Mouse (Mus musculus) kidney, postnatal 0 days (tissue): ENCODE data around the gene Csde1. TPM values are rescaled to one million over a fixed set of nuclear protein-coding genes. Genes with fewer than 3 reads are reported as not detected.

Source experiments
- ATAC-seq: fragments of 200-750 bp; cut with Nextera tagmentation; replicated peaks from 2 replicates; pipeline ENCODE4 v1.8.0; 2017; ENCODE audit warnings: low read depth, moderate number of reproducible peaks, moderate TSS enrichment, moderate library complexity; ENCODE audit not compliant: low FRiP score
- DNase-seq: peaks from one replicate; pipeline ENCODE4 v3.0.0-alpha.2; 2016; ENCODE audit warnings: low spot score
- H3K27ac ChIP-seq: fragments of 300-500 bp; sonication (generic); 2 replicates; pipeline ENCODE4 v1.5.1; 2014; ENCODE audit warnings: mild to moderate bottlenecking
- H3K27me3 ChIP-seq: fragments of 300-500 bp; sonication (generic); 2 replicates; pipeline ENCODE4 v1.6.1; 2014; ENCODE audit warnings: low read length, mixed read lengths; ENCODE audit not compliant: insufficient read depth
- H3K36me3 ChIP-seq: fragments of 300-500 bp; sonication (generic); 2 replicates; pipeline ENCODE4 v1.6.1; 2014; ENCODE audit warnings: low read length, mixed read lengths; ENCODE audit not compliant: insufficient read depth
- H3K4me1 ChIP-seq: fragments of 300-500 bp; sonication (generic); replicated peaks from 2 replicates; pipeline ENCODE4 v1.6.1; 2014; ENCODE audit warnings: antibody characterized with exemption, low read length, mixed read lengths; ENCODE audit not compliant: insufficient read depth
- H3K4me2 ChIP-seq: fragments of 300-500 bp; sonication (generic); 2 replicates; pipeline ENCODE4 v1.6.1; 2014; ENCODE audit warnings: mild to moderate bottlenecking, low read length, moderate library complexity, mixed read lengths
- H3K4me3 ChIP-seq: fragments of 300-500 bp; sonication (generic); replicated peaks from 2 replicates; pipeline ENCODE4 v1.5.1; 2014; ENCODE audit warnings: low read depth, low read length
- H3K9ac ChIP-seq: fragments of 300-500 bp; sonication (generic); 2 replicates; pipeline ENCODE4 v1.6.1; 2014; ENCODE audit warnings: low read depth, low read length
- H3K9me3 ChIP-seq: fragments of 300-500 bp; sonication (generic); replicated peaks from 2 replicates; pipeline ENCODE4 v1.6.1; 2016; ENCODE audit warnings: low read length, inconsistent platforms, mixed read lengths
- CTCF ChIP-seq: IDR thresholded peaks from 2 replicates; pipeline ENCODE4 v1.5.1; 2016; ENCODE audit warnings: antibody characterized with exemption, low read depth, mild to moderate bottlenecking, moderate library complexity
- WGBS: fragments of 180-500 bp; shearing (Covaris S2); extraction: QIAGEN DNeasy Blood & Tissue Kit; methylation state at CpG from one replicate; pipeline ENCODE4 v1.1.7; 2014; 5-methylcytosine and 5-hydroxymethylcytosine counted together
- polyA plus RNA-seq: library from polyadenylated mRNA; unstranded; fragments of >200 nt; fragmentation: Nextera tagmentation; extraction: Ambion mirVana; gene quantifications from 2 replicates; pipeline ENCODE4 v1.2.1, GENCODE M21; 2015

Csde1 gene
- polyA plus RNA-seq, 1 experiment from 2014 or later: 239 TPM

DNA sequence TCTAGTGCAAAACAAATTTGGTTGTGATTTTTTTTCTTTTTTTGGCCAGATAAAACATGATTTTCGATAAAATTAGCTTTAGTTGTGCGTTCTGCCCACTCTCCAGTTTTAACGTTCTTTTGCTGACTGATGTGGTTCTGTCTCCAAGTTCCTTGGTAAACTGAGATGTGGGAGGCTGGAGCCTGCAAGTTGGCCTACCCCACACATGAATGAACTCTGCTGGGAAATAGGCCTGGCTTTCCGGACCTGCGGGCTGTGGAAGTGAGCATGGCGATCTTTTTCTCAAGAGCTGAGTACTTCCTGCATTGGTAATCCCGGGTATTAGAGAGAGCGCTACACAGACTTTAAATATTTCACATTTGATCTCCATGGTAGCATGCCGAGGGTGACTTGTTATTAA lies 55.6 kb downstream of the Csde1 start:
- no peak for ATAC-seq
- 75% methylated on average over 9 of the region's 9 CpGs for WGBS
- no peak for DNase-seq
- H3K4me3 ChIP-seq: no peak overlapping the region
- H3K9me3 ChIP-seq: no peaks in the 10 kb centered on the region
- TF ChIP-seq CTCF: no peak
- H3K36me3 ChIP-seq: no peaks in the 10 kb centered on the region
- no peaks in the 10 kb centered on the region for H3K4me1 ChIP-seq
- no peaks in the 10 kb centered on the region for H3K27me3 ChIP-seq
- no peak overlapping the region for H3K4me2 ChIP-seq
- H3K9ac ChIP-seq: no peak overlapping the region
- no peak overlapping the region for H3K27ac ChIP-seq

GRCm38 (mm10) chr3:103076476-103076875 lies 56.2 kb downstream of the Csde1 start:
- Histone ChIP-seq H3K9ac (no peak overlapping the region), H3K4me3 (no peak overlapping the region), H3K27me3 (no peaks in the 10 kb centered on the region), H3K4me2 (no peak overlapping the region), H3K4me1 (no peaks in the 10 kb centered on the region), H3K36me3 (no peaks in the 10 kb centered on the region), H3K27ac (no peak overlapping the region), H3K9me3 (no peaks in the 10 kb centered on the region)
- DNase-seq (no peak), ATAC-seq (no peak)
- 90% methylated on average over 9 of the region's 9 CpGs for WGBS
- no peak for TF ChIP-seq CTCF

DNA sequence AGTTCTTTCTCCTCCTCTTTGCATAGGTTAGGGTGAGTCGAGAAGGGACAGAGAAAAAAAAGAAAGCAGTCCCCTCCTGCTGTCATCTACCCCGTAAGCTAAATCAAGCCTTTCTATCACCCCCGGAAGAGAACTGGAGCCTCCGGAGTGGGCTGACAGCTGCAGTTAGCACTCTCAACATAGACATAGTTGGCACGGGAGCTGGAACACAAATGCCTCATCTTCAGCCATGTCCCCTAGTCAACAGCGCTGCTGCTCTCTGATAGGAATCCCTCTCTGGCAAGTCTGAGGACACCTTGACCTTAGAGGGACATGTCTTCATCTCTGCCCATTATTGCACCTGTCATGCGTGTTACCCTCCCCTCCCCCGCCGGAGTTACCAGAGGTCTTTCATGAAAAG lies 59.1 kb downstream of the Csde1 start:
- Histone ChIP-seq H3K9me3 (no peaks in the 10 kb centered on the region), H3K4me3 (no peak overlapping the region), H3K36me3 (no peaks in the 10 kb centered on the region), H3K4me1 (no peaks in the 10 kb centered on the region), H3K27ac (no peak overlapping the region), H3K9ac (no peak overlapping the region), H3K4me2 (no peak overlapping the region), H3K27me3 (no peaks in the 10 kb centered on the region)
- ATAC-seq (no peak), DNase-seq (no peak)
- TF ChIP-seq CTCF: no peak
- 86% methylated on average over 9 of the region's 9 CpGs for WGBS

DNA sequence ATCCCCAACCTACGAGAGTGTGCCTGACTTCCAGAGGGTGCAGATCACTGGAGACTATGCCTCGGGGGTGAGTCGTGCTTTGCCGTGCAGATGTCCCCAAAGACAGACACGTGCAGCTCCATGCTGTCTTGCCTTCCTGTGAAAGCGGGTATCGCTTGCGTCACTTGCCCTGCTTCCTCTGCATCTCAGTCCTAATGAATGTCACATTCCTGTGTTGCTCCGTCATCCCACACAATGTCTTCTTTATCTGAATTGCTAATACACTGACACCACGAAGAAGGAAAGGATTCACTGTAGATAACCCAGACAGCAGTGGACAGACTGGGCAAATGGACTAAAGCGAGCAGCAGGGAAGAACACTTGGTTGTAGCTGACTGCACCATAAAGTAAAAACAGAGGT lies 60.8 kb downstream of the Csde1 start:
- H3K36me3 ChIP-seq: no peaks in the 10 kb centered on the region

DNA sequence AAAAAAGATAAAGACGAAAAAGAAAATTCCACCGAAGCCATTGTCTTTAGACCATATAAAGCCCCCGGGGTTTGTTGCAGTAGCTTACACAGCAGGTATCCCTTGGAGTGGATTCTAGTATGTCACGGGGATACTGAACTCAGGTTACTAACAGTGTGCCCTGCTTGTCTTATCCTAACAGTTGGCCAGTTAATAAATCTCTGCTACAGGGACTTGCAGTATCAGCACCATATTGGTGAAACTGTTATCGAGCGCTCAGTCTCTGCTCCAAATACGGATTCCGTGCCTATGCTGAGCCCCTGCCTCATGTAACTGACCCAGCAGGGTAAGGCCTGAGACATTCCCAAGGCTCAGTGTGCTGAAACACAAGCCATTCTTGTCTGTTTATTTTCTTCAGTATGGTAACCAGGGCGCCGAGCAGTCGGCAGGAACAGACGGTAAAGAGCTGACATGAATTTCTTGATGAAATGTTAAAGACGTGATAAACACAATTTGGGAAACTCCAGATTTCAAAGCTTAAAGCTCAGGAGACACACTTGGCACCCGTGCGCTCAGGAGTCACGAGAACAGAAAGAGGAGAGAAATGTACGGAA lies 61.7 kb downstream of the Csde1 start:
- H3K27me3 ChIP-seq: no peaks in the 10 kb centered on the region
- no peak overlapping the region for H3K4me2 ChIP-seq
- no peaks in the 10 kb centered on the region for H3K36me3 ChIP-seq
- H3K27ac ChIP-seq: no peak overlapping the region
- H3K4me3 ChIP-seq: no peak overlapping the region
- no peaks in the 10 kb centered on the region for H3K9me3 ChIP-seq
- DNase-seq (peak; percentile 5), ATAC-seq (no peak)
- H3K4me1 ChIP-seq: no peaks in the 10 kb centered on the region
- no peak overlapping the region for H3K9ac ChIP-seq
- no peak for TF ChIP-seq CTCF
- WGBS: 76% methylated on average over 17 of the region's 17 CpGs

More for the DNA sequence above, 60.8 kb downstream of the Csde1 start:
- Histone ChIP-seq H3K4me3 (no peak overlapping the region), H3K4me1 (no peaks in the 10 kb centered on the region), H3K27ac (no peak overlapping the region), H3K9me3 (no peaks in the 10 kb centered on the region), H3K27me3 (no peaks in the 10 kb centered on the region), H3K4me2 (no peak overlapping the region), H3K9ac (no peak overlapping the region)
- WGBS: 79% methylated on average over 11 of the region's 11 CpGs
- ATAC-seq (no peak), DNase-seq (no peak)
- no peak for TF ChIP-seq CTCF

DNA sequence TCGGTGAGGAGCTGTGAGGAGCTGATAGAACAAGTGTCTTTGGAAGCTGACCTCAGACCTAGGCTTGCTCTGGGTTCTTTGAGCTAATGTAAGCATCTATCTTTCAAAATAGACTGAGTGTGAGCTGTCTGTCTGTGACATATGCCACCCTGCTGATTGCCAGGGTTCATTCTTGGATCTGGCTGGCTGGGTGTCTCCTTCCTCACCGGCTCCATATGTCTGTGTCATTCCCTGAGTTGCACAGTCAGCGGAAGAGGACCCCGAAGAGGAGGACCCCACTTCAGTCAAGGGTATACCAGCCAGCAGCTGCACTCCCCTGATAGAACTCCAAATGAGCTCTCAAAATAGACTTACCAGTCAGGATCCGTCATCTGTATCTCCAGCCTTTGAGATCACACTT lies 62.5 kb downstream of the Csde1 start:
- no peaks in the 10 kb centered on the region for H3K27me3 ChIP-seq
- H3K36me3 ChIP-seq: no peaks in the 10 kb centered on the region
- H3K27ac ChIP-seq: no peak overlapping the region
- WGBS: 82% methylated on average over 5 of the region's 5 CpGs
- ATAC-seq (no peak), DNase-seq (no peak)
- TF ChIP-seq CTCF: no peak
- H3K9me3 ChIP-seq: no peaks in the 10 kb centered on the region
- H3K4me2 ChIP-seq: no peak overlapping the region
- H3K4me1 ChIP-seq: no peaks in the 10 kb centered on the region
- H3K9ac ChIP-seq: no peak overlapping the region
- no peak overlapping the region for H3K4me3 ChIP-seq

DNA sequence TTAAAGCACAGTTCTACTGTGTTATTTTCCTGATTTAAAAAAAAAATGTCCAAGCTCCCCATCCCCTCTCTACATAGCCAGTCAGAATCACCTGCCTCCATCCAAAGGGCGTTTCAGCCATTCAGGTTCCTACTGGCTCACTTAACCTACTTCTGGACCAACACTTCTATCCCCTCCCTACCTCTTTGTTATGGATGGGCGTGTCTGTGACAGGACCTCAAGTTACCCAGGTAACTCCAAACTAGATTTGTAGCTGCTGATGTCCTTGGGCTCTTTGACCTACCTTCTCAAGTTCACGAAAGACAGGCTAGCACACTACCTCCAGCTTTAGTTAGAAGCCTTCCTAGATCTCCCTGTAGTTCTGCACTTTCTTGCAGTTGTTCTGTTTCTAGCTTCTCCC lies 65.8 kb downstream of the Csde1 start:
- no peak for ATAC-seq
- Histone ChIP-seq H3K9ac (no peak overlapping the region), H3K36me3 (no peaks in the 10 kb centered on the region), H3K27me3 (no peaks in the 10 kb centered on the region), H3K4me3 (no peak overlapping the region), H3K4me2 (no peak overlapping the region), H3K9me3 (no peaks in the 10 kb centered on the region), H3K4me1 (no peaks in the 10 kb centered on the region), H3K27ac (no peak overlapping the region)
- no peak for TF ChIP-seq CTCF
- DNase-seq: no peak
- 76% methylated on average over 3 of the region's 3 CpGs for WGBS
